Mouse (Mus musculus): ENCODE measurements around the gene Mucl2. TPM values are rescaled to one million over a fixed set of nuclear protein-coding genes. Genes with fewer than 3 reads are reported as not detected.
"Not testable (repeated sequence)": the region's sequence is repeated elsewhere in the genome, so short reads cannot be mapped to it uniquely, and the experiment has no call there.

Gene Mucl2
- not detected in 2 replicates for polyA plus RNA-seq (2011; ENCODE audit: insufficient read depth, insufficient read length, low read depth, missing spikeins)

DNA sequence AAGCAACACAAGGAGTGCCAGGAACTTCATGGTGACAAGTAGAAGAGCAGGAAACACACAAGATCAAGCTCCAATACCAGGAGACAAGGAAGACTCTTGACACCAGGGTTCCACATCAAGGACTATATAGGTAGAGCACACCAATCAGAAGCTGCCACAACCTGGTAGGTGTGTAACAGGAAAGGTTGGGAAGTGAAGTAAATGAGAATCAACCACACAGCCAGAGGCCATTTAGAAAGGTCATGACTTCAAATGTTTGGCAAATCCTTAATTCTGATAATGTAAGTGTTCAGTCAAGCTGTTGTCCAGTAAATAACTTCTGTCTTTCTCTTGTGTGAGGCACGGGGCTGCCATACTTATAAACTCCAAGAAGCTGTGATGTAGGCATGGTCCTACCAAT lies at the start of gene Mucl2:
Gene Mucl2, minus strand, starts transcription at position 101 of the 400 bp plus-strand sequence.
- Histone ChIP-seq H3K9ac (ENCODE audit: low read depth, poor library complexity, severe bottlenecking) (no peak within 1 kb of the TSS), H3K4me3 (ENCODE audit: low read depth, low read length) (no peak within 1 kb of the TSS), H3K9me3 (replicated peaks; ENCODE audit: control insufficient read depth, insufficient read depth, low read length, poor library complexity, severe bottlenecking) (no peaks in the 10 kb centered on the region), H3K36me3 (ENCODE audit: control insufficient read depth, insufficient read depth, low read length, poor library complexity, severe bottlenecking) (no peaks in the 10 kb centered on the region), H3K4me1 (ENCODE audit: control insufficient read depth, insufficient read depth, low read length) (no peaks in the 10 kb centered on the region), H3K27ac (ENCODE audit: insufficient read depth, low read length) (no peak within 1 kb of the TSS), H3K27me3 (ENCODE audit: control insufficient read depth, insufficient read depth, low read length, poor library complexity, severe bottlenecking) (no peaks in the 10 kb centered on the region)
- TF ChIP-seq CTCF (IDR thresholded peaks at IDR 0.05; ENCODE audit: low read depth, low read length) (no peak), EP300 (IDR thresholded peaks at IDR 0.05; ENCODE audit: insufficient read depth, low read depth, low read length) (no peak), POLR2A (IDR thresholded peaks at IDR 0.05; ENCODE audit: insufficient read depth, low read length) (no peak)

GRCm38 (mm10) chr15:103913061-103913460 lies 13.9 kb upstream of the Mucl2 start:
- H3K9me3 ChIP-seq (replicated peaks; ENCODE audit: control insufficient read depth, insufficient read depth, low read length, poor library complexity, severe bottlenecking): peaks cover 12% of the 10 kb centered on the region
- not testable (repeated sequence) for H3K4me1 ChIP-seq (ENCODE audit: control insufficient read depth, insufficient read depth, low read length); H3K9ac ChIP-seq (ENCODE audit: low read depth, poor library complexity, severe bottlenecking); H3K4me3 ChIP-seq (ENCODE audit: low read depth, low read length); H3K27me3 ChIP-seq (ENCODE audit: control insufficient read depth, insufficient read depth, low read length, poor library complexity, severe bottlenecking); H3K27ac ChIP-seq (ENCODE audit: insufficient read depth, low read length); H3K36me3 ChIP-seq (ENCODE audit: control insufficient read depth, insufficient read depth, low read length, poor library complexity, severe bottlenecking)

Other genes with a start within 250 kb of the Mucl2 start
- gene Mucl1, start 143.8 kb downstream of the Mucl2 start, polyA plus RNA-seq (2011; ENCODE audit: insufficient read depth, insufficient read length, low read depth, missing spikeins): not detected in 2 replicates

Measured in ES-Bruce4 (cell line).